Mouse (Mus musculus) megakaryocyte, embryonic 14.5 days (primary cell): ENCODE data around the gene Scrn3.

ENCODE experiments used
- FLI1 ChIP-seq: IDR thresholded peaks from 2 replicates; pipeline ENCODE4 v1.6.1; 2012; ENCODE audit warnings: low read length, inconsistent platforms, mixed read lengths
- GATA1 ChIP-seq: IDR thresholded peaks from 3 replicates; pipeline ENCODE4 v1.6.1; 2012; ENCODE audit warnings: mixed read lengths, low read length, inconsistent platforms, borderline replicate concordance

GRCm38 (mm10) chr2:73281048-73281661 lies 31.2 kb upstream of the Scrn3 start:
- TF ChIP-seq GATA1, result no peak
- no peak for TF ChIP-seq FLI1
